Mouse (Mus musculus): Measurements from ENCODE around the gene Ptprs. TPM values are rescaled to one million over a fixed set of nuclear protein-coding genes. Genes with fewer than 3 reads are reported as not detected.
A peak's percentile ranks its signal among the peaks of the same experiment; 100 is the strongest.

The Ptprs gene
- polyA plus RNA-seq, 1 experiment from 2014 or later, result 172 TPM

DNA sequence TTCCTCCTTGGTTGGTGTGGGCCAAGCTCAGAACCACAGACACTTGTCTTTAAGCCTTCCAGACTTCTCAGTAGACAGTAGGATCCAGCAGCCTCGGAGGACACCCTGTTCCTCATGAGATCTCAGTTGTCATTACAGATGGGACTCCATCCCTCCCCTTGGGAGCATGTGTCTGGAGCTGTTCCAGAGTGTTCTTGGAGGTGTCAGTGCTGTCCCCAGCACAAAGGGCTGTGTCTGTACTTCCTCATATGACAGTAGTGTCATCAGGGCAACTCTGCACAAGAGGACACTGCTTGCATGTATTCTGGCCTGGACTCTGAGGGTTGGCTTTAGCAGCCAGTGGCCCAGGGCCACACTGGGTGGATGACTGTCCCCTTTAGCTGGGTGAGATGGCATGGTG is 101.4 kb downstream of the Ptprs start:
- H3K4me3 ChIP-seq, result no peak overlapping the region
- H3K9me3 ChIP-seq, result no peaks in the 10 kb centered on the region
- 81% methylated on average over 1 of the region's 1 CpGs for WGBS
- DNase-seq (ENCODE audit: low spot score), result no peak
- no peaks in the 10 kb centered on the region for H3K4me1 ChIP-seq (replicated peaks)
- no peaks in the 10 kb centered on the region for H3K27me3 ChIP-seq (ENCODE audit: insufficient read depth, poor library complexity, severe bottlenecking)
- no peak overlapping the region for H3K27ac ChIP-seq
- peaks cover 100% of the 10 kb centered on the region for H3K36me3 ChIP-seq

DNA sequence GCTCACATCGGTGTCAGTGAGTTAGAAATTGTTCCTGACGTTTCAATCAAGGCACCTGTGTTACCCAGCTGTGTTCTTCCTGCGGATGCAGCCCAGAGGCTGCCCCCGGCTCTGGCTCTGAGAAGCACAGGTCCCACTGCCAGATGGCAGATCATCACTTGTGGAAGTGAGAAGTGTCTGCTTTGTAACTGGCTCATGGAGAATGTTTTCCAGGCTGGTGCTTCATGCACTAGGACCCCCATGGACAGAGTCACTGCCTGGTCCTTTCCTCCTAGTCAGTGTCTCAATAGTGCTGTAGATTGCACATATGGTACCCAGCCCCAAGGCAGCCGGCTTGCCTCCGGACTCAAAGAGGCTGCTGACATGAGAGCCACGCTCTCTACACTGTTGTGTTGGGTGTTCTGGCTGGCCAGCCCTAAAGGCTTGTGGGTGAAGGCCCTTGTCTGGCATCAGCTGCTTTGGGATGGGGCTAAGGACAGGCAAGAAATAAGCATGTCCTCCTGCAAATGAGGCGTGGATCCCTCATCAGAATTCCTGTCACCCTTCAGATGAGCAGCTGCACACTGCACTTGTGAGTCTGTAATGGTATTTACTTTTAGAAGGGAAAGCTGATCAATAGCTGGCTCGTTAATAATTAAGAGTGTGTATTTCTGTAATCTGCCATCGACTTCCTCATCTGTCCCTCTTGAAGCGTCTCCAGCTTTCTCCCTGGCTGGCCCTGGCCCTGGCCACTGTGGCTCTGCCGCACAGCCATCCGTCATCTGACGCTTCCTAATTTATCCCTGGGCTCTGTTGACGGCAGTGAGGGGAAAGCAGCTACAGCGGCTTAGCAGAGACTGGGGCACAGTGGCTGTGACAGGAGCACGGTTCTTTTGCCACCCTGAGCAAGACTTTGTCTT is 102.9 kb downstream of the Ptprs start:
- Histone ChIP-seq H3K27ac (0 out of 2 replicates have a peak overlapping the region, but pooled peaks have one; percentile 30), H3K36me3 (peaks cover 100% of the 10 kb centered on the region), H3K27me3 (ENCODE audit: insufficient read depth, poor library complexity, severe bottlenecking) (no peaks in the 10 kb centered on the region), H3K9me3 (no peaks in the 10 kb centered on the region), H3K4me1 (replicated peaks) (no peaks in the 10 kb centered on the region), H3K4me3 (no peak overlapping the region)
- WGBS, result 86% methylated on average over 17 of the region's 17 CpGs
- no peak for DNase-seq (ENCODE audit: low spot score)

DNA sequence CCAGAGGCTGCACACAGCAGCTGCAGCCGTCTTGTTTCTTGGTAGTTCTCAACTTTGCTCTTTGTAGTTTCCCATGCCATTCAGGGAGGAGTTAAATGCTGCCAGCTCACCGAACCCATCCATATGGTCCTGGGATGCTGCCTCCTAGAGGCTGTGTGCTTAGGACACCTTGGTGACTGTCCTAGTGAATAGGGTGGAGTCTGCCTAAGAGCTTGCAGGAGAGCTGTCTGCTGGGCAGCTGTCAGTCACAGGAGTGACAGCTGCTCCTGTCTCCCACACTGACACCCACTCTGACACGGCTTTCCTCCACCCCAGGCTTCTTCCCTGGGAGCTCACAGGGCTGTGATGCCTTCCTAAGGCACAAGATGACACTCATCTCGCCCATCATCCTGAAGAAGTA is 104.2 kb downstream of the Ptprs start:
- WGBS, result 74% methylated on average over 4 of the region's 4 CpGs
- Histone ChIP-seq H3K9me3 (no peaks in the 10 kb centered on the region), H3K27ac (no peak overlapping the region), H3K4me3 (no peak overlapping the region), H3K36me3 (peaks cover 100% of the 10 kb centered on the region), H3K27me3 (ENCODE audit: insufficient read depth, poor library complexity, severe bottlenecking) (no peaks in the 10 kb centered on the region), H3K4me1 (replicated peaks) (0 out of 2 replicates have a peak, but pooled peaks cover 4% of the 10 kb centered on the region)
- DNase-seq (ENCODE audit: low spot score), result no peak

DNA sequence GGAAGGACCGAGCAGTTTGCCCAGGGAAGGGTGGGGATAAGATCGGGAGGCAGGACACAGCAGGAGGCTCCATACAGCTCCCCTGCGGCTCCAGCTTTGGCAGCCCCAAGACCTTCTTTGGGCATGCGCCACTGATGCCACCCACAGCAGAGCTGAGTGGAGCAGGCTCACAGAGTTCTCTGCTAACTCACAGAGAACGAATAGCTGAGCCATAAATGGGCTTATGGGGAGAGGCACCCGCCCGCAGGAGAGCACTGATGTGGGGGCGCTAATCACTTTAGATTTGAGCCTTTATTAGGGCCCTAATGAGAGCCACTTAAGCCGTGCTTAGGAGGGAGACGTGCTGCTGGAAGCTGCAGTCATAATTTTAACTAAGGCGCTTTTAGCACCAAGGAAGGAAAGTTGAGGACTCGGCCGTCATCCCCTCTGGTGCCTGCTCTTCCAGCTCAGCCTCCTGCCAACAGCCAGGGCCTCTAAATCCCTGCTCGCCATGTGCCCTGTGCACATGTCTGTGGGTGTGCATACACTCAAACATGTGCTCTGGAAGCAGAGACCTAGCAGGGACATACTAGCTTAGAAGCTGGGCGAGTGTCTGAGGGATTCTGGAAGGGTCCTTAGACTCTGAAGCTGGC is 105.1 kb downstream of the Ptprs start:
- Histone ChIP-seq H3K4me3 (no peak overlapping the region), H3K9me3 (no peaks in the 10 kb centered on the region), H3K4me1 (replicated peaks) (0 out of 2 replicates have a peak, but pooled peaks cover 4% of the 10 kb centered on the region), H3K27ac (no peak overlapping the region), H3K27me3 (ENCODE audit: insufficient read depth, poor library complexity, severe bottlenecking) (no peaks in the 10 kb centered on the region), H3K36me3 (peaks cover 98% of the 10 kb centered on the region)
- 86% methylated on average over 15 of the region's 15 CpGs for WGBS
- no peak for DNase-seq (ENCODE audit: low spot score)

DNA sequence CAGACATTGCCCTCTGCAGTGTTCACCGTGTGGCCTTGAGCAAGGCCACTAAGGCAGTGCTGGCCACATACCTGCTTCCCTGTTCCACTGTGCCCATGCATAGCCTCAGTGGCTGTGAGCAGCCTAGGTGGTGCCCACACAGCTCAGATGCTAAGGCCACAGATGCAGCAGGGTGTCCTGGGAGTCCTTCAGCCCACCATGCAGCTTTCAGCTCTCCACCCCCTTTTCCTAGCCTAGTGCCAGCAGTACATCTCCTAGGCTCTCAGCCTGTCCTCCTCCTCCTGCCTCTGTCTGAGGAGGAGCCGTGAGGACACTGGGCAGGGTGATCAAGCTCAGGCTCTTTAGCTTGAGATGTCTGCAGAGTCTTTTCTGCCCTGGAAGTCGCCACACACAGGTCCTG is 106.2 kb downstream of the Ptprs start:
- no peak for DNase-seq (ENCODE audit: low spot score)
- Histone ChIP-seq H3K27me3 (ENCODE audit: insufficient read depth, poor library complexity, severe bottlenecking) (no peaks in the 10 kb centered on the region), H3K4me1 (replicated peaks) (peaks cover 8% of the 10 kb centered on the region; the same call in 1 of the 2 replicates), H3K9me3 (no peaks in the 10 kb centered on the region), H3K36me3 (peaks cover 98% of the 10 kb centered on the region), H3K27ac (no peak overlapping the region), H3K4me3 (no peak overlapping the region)
- 90% methylated on average over 3 of the region's 3 CpGs for WGBS

DNA sequence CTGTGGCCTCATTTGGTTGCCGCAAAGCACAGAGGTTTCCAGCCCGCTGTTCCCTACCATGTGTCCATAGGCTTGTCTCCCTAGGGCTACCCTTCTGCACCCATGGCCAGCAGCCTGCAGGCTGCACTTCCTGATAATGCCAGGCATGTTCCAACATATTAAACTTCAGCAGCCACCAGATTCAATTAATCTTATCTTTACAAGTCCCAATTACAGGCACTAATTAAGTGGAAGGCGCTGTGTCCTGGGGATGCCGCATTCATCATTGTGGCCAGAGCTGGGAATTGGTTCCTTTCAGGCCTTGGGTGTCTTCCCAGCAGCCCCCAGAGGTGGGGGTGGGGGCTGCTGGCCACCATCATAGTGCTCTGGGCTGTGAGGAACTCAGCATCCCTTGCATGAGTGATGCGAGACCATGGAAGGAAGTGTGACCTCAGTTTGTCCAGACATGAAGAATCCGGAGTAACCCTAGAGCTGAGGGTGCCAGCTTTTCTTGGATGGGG is 107.9 kb downstream of the Ptprs start:
- H3K4me1 ChIP-seq (replicated peaks), result peaks cover 8% of the 10 kb centered on the region; the same call in 1 of the 2 replicates
- H3K36me3 ChIP-seq, result peaks cover 98% of the 10 kb centered on the region
- no peak overlapping the region for H3K4me3 ChIP-seq
- 94% methylated on average over 6 of the region's 6 CpGs for WGBS
- H3K27me3 ChIP-seq (ENCODE audit: insufficient read depth, poor library complexity, severe bottlenecking), result no peaks in the 10 kb centered on the region
- no peak overlapping the region for H3K27ac ChIP-seq
- H3K9me3 ChIP-seq, result no peaks in the 10 kb centered on the region
- DNase-seq (ENCODE audit: low spot score), result no peak

DNA sequence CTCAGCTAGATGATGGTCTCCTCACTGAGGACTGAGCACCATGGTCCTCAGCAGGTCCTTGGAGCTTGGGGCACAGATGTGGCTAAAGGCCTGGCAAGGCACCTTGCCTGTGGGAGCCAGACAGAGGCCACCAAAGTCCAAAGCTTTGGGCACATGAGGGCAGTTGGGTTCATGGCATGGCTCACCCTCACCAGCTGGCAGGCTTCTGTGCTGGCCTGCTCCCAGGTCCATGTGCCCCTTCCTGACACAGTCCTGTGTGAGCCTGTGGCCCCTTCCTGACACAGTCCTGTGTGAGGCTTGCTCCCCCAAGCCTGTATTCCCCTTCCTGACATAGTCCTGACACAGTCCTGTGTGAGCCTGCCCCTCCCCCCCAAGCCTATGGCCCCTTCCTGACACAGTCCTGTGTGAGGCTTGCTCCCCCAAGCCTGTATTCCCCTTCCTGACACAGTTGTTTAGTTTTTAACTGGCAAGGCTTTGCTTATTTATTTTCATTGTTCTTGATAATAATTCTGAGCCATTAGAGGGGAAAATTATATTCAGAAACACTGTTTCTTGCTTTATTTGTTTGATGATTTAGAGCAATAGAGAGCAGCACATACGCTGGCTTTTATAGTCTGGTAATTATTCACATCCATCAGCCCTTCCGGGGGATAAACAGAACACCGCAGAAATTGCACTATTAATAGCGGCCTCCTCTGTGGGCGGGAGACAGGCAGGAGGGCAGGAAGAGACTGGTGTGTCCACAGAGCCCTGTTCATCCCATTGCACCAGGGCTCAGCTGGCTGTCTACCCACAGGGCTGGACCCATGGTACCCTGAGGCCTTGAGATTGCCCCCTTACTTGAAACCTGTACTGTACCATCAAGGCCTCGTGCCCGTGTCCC is 110.3 kb downstream of the Ptprs start:
- no peak overlapping the region for H3K4me3 ChIP-seq
- H3K9me3 ChIP-seq, result no peaks in the 10 kb centered on the region
- H3K4me1 ChIP-seq (replicated peaks), result peaks cover 8% of the 10 kb centered on the region; the same call in 1 of the 2 replicates
- 87% methylated on average over 7 of the region's 7 CpGs for WGBS
- 0 out of 2 replicates have a peak overlapping the region, but pooled peaks have one; percentile 17 for H3K27ac ChIP-seq
- no peak for DNase-seq (ENCODE audit: low spot score)
- H3K36me3 ChIP-seq, result peaks cover 96% of the 10 kb centered on the region
- H3K27me3 ChIP-seq (ENCODE audit: insufficient read depth, poor library complexity, severe bottlenecking), result no peaks in the 10 kb centered on the region

Other genes with a start within 250 kb of the Ptprs start
- gene Fem1a, start 219.7 kb downstream of the Ptprs start, polyA plus RNA-seq (2016; fragmentation: Nextera tagmentation; extraction: Ambion mirVana), result 13.3 and 15.5 TPM in 2 replicates
- 2.4 and 2.6 TPM in 2 replicates for gene Ticam1, start 199.7 kb downstream of the Ptprs start, polyA plus RNA-seq (2016; fragmentation: Nextera tagmentation; extraction: Ambion mirVana)
- 50.9 and 61.6 TPM in 2 replicates for gene Plin3, start 183.6 kb downstream of the Ptprs start, polyA plus RNA-seq (2016; fragmentation: Nextera tagmentation; extraction: Ambion mirVana)
- gene Arrdc5, start 176.2 kb downstream of the Ptprs start, polyA plus RNA-seq (2016; fragmentation: Nextera tagmentation; extraction: Ambion mirVana), result not detected in 2 replicates
- 196 and 300 TPM in 2 replicates for gene Uhrf1, start 173.2 kb downstream of the Ptprs start, polyA plus RNA-seq (2016; fragmentation: Nextera tagmentation; extraction: Ambion mirVana)
- gene Kdm4b, start 150.4 kb downstream of the Ptprs start, polyA plus RNA-seq (2016; fragmentation: Nextera tagmentation; extraction: Ambion mirVana), result 51.5 and 65.8 TPM in 2 replicates
- not detected in 2 replicates for gene Znrf4, start 35.9 kb upstream of the Ptprs start, polyA plus RNA-seq (2016; fragmentation: Nextera tagmentation; extraction: Ambion mirVana)
- 0.30 and 0.92 TPM in 2 replicates for gene Gm20219, start 77.9 kb upstream of the Ptprs start, polyA plus RNA-seq (2016; fragmentation: Nextera tagmentation; extraction: Ambion mirVana)
- gene Safb2, start 108.1 kb upstream of the Ptprs start, polyA plus RNA-seq (2016; fragmentation: Nextera tagmentation; extraction: Ambion mirVana), result 83.6 and 98.7 TPM in 2 replicates
- gene Safb, start 108.3 kb upstream of the Ptprs start, polyA plus RNA-seq (2016; fragmentation: Nextera tagmentation; extraction: Ambion mirVana), result 119 and 146 TPM in 2 replicates
- gene 2410015M20Rik, start 133.3 kb upstream of the Ptprs start, polyA plus RNA-seq (2016; fragmentation: Nextera tagmentation; extraction: Ambion mirVana), result 197 and 220 TPM in 2 replicates
- gene Rpl36, start 136.9 kb upstream of the Ptprs start, polyA plus RNA-seq (2016; fragmentation: Nextera tagmentation; extraction: Ambion mirVana), result 1,369 and 1,471 TPM in 2 replicates
- 52.9 and 54.6 TPM in 2 replicates for gene Lonp1, start 150.4 kb upstream of the Ptprs start, polyA plus RNA-seq (2016; fragmentation: Nextera tagmentation; extraction: Ambion mirVana)
- 0.66 and 0.95 TPM in 2 replicates for gene Catsperd, start 151.7 kb upstream of the Ptprs start, polyA plus RNA-seq (2016; fragmentation: Nextera tagmentation; extraction: Ambion mirVana)
- 130 and 139 TPM in 2 replicates for gene Ranbp3, start 196.8 kb upstream of the Ptprs start, polyA plus RNA-seq (2016; fragmentation: Nextera tagmentation; extraction: Ambion mirVana)
- 398 and 446 TPM in 2 replicates for gene Ndufa11, start 241.3 kb upstream of the Ptprs start, polyA plus RNA-seq (2016; fragmentation: Nextera tagmentation; extraction: Ambion mirVana)
- gene Vmac, start 241.5 kb upstream of the Ptprs start, polyA plus RNA-seq (2016; fragmentation: Nextera tagmentation; extraction: Ambion mirVana), result 12.7 and 18.6 TPM in 2 replicates

Data from hindbrain, embryonic 10.5 days (tissue).